Mouse (Mus musculus): ENCODE data around the gene Nufip2.
A peak's percentile ranks its signal among the peaks of the same experiment; 100 is the strongest.
"Not testable (repeated sequence)": the region's sequence is repeated elsewhere in the genome, so short reads cannot be mapped to it uniquely, and the experiment has no call there.

The Nufip2 gene

DNA sequence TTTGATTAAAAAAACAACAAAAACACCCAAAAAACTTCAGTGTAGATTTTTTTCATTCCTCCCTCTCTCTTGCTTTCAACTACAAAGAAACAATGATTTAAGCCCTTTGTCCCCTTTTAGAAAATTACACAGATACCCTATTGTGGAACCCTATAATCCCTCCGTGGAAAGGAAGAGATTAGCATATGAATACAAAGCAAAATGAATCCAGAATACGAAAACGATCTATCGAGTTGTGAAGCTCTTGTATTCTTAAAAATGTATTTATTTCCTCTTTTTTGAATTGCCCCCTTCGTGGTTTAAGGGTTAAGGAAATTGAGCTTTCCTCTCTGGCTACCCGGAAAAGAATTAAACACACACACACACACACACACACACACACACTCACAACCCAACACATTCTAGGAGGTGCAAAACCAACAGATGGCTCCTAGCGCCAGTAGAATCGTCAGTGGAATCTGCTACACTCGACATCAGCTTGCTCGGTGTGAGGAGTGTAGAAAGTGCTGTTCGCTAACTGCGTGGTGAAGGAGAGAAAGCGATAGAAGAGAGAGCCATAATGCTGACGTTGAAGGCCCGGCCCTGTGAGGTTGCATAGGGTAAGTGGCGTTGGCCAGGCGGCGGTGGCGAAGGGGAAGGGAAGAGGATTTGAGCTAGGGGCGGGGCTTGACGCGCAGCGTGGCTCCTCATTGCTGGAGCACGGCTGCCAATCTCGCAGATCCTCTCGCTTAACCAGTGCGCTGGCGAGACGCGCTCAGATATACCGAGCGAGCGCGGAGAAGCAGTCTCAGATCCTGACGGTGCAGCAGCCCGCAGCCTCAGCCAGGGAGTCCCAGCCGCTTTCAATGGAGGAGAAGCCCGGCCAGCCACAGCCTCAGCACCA, at the start of gene Nufip2:
TSS of gene Nufip2 (plus strand) at position 773 of the 883 bp plus-strand sequence.
- DNase-seq = peak; percentile 99

DNA sequence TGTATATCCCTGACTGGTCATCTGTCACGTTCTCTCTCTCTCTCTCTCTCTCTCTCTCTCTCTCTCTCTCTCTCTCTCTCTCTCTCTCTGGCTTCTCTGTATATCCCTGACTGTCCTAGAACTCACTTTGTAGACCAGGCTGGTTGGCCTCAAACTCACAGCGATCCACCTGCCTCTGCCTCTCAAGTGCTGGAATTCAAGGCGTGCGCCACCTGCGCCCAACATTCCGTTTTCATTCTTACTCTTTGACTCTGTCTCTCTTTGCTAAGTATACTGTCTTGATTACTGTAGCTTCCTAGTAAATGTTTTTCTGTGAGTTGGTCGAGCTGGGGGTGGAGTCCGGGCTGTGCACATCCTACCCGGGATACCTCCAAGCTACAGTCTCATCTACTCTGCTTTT, 44.6 kb upstream of the Nufip2 start:
- no peak for DNase-seq

DNA sequence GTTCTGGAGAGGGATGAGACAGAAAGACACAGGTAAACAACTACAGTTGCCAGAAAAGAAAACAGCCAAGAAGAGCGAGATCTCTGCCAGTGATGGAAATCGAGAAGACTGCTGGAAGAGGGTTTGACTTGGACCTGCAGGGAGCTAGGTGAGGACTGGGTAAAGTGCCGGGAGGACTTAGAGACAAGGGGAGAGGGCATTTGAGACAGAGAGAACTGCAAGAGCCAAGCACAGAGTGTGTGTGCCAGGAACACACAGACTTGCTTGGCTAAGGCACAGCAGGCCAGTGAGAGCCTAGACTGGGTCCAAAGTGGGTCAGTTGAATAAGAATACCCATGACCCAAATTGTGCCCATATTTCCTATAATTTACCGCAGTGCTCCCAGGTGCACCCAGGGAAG, 40.5 kb upstream of the Nufip2 start:
- DNase-seq = no peak

DNA sequence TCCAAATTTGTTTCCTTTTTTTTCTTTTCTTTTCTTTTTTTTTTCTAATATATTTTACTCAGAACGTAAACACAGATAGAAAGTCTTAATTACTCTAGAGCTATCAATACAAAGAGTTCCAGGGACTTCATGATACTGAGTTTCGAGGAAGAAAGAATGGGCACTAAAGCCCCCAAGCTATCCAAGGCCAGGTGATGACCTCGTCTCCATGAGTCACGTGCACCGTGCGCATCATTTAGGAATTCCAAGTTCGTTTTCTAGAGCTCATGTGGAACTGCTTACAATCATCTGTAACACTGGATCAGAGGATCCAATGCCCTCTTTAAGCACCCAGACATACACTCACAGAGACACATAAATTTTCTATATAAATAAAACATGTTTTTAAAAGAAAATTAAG, 37.1 kb upstream of the Nufip2 start:
- no peak for DNase-seq

DNA sequence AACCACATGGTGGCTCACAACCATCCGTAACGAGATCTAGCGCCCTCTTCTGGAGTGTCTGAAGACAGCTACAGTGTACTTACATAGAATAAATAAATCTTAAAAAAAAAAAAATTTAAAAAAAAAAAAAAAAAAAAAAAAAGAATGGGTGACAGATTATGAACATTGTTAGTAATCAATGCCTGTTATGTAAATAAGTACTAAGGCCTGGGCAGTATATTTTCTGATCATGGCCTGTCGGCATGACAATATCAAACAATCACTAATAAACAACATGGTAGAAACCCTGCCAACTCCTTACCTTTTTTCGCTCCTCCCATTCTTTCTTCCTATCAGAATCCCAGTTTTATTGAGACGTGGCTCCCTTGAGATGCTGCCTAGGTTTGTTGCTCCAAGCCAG, 33.5 kb upstream of the Nufip2 start:
- no peak for DNase-seq

DNA sequence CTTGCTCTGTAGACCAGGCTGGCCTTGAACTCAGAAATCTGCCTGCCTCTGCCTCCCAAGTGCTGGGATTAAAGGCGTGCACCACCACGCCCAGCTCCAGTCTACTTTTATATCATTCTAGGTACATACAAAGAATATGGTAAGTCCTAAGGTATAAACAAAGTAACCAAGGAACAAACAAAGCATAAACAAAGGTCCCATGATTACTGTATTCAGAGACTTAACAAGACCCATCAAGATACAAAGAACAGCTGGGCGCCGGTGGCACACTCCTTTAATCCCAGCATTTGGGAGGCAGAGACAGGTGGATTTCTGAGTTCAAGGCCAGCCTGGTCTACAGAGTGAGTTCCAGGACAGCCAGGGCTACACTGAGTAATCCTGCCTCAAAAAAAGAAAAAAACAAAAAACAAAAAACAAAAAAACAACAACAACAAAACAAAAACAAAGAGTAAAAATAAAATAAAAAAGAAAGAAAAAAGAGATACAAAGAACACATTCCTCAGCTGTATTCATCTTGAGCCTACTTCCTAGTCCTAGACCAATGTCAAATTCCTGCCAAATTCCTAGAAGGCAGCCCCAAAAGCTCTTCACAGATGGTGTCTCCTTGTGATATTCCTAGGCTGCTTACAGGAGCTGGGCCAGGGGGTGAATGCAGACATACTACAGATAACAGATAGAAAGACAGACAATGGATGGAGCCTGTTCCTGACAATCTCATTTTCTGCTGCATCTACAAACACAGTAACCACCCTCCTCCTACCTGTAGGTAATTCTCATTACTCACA, 32.4 kb upstream of the Nufip2 start:
- not testable (repeated sequence) for DNase-seq

DNA sequence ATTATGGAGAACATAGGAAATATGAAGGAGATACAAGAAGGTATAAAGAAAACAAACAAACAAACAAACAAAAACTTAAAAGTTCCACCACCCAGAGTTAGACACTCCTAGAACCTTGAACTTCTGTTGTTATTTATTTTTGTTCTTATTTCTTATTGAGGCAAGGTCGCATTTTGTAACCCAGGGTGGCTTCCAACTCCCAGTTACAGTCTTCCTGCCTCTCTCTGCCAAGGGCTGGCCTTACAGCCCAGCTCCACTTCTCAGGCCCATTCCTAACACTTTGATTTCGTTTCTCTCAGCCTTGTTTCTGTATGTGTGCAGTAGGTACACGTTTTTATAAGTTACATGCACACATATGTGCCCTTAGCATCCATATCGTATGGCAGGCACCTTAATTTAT, 26.0 kb upstream of the Nufip2 start:
- DNase-seq = no peak

DNA sequence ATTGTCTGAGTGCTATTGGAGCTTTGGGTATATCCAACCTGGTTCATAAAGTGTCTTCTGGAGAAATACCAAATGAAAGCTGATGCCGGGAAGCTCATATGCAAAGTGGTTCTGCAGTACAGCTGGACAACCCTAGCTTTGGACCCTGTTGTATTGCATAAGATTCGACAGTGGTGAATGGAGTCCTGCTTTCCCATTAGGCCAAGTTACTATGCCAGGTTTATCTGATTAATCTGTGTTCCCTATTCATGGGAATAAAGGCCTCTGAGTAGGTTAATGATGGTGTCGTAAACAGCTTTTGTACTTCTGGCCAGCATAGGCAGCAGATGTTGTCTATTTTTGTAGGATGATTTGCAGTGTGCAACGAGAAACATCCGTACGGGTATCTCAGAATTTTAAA, 22.3 kb upstream of the Nufip2 start:
- no peak for DNase-seq

DNA sequence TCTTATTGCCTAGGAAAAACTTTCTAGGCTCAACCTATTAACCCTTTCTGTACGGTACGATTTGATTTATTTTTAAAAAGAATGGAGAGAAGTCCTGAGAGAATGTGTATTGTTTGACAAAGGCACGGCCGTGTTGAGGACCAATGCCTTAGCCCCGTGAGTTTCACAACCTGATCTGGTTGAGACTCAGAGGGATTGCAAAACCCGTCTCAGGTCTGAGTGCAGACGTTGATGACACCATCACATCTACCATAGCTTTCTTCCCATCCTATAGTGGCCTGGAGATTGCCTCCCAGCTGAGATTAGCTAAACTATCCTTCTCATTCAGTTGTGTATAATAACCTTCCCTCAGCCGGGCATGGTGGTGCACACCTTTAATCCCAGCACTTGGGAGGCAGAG, 21.9 kb upstream of the Nufip2 start:
- DNase-seq = no peak

DNA sequence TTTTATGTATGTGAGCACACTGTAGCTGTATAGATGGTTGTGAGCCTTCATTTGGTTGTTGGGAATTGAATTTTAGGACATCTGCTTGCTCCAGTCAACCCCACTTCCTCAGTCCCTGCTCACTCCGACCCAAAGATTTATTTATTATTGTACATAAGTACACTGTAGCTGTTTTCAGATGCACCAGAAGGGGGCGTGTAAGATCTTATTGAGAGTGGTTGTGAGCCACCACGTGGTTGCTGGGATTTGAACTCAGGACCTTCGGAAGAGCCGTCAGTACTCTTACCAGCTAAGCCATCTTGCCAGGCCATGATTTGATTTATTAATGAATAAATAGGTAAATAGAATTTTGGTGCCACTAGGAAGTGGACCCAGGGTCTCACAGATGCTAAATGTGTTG, 20.6 kb upstream of the Nufip2 start:
- not testable (repeated sequence) for DNase-seq

DNA sequence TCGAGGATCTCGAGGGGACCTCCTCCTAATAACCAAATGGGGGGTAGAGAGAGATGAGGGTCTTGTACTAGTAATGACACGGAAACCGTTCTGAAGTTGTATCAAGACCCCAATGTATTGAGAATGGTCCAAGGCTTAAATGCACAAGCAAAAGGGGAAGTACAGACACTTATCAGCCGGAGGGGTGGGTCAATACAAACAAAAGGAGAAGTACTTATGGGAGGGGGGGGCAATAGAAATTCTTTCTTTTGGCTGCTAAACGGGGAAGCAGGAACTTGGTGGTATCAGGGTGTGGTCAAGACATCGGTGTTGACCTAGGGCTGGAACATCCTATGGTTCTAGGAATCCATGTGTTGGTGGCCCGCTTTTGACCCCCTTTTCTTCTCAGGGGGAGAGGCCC, 19.2 kb upstream of the Nufip2 start:
- not testable (repeated sequence) for DNase-seq

DNA sequence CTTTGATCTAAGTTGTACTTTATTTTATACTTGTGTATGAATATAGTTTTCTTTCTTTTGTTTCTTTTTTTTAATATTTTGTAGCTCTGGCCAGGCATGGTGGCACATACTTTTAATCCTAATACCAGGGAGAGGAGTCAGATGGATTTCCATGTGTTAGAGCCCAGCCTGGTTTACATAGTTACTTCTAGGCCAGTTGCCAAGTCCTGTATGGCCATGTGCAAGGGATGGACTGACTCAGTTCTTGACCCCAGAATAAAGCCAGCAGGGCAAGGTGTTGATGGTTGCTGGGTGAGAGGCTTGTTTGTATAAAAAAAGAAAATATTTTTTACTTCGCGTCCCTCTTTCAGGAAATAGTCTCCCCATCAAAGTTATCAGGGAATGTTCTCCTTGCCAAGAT, 13.2 kb upstream of the Nufip2 start:
- no peak for DNase-seq

DNA sequence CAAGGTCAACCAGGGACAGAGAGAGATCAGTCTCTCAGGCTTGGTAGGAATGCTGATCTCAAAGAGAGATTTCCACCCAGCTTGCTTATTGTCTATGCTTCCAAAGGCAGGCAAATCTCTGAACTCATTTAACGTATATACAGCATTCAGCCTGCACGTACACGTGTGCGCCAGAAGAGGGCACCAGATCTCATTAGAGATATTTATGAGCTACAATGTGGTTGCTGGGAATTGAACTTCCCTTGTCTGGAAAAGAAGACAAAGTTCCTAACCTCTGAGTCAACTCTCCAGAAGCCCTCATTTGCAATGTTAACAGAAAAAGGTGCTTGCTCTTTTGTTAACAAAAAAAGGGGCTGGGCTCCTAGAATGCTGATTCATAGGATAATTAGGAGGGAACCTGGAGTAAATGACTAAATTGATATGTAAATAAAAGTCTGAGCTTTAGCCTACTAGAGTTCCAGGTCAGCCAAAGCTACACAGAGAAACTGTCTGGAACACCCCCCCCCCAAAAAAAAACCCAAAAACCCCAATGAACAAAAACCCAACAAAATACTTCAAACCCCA, 12.4 kb upstream of the Nufip2 start:
- peak; percentile 12 for DNase-seq

DNA sequence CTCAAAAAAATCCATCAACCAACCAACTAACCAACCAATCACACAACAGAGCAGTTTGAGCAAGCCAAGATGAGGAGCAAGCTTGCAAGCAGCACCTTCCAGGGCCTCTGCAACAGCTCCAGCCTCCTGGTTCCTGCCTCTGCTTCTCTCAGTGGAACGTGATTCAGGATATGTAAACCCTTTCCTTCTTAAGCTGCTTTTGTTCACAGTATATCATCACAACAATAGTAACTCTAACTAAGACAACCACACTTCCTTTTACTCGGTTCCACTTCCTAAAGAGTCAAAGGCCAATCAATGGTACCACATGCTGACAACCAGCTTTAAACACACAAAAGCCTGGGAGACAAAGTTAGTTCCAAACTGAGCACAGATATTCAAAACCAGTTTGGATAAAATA, 5.9 kb upstream of the Nufip2 start:
- no peak for DNase-seq

DNA sequence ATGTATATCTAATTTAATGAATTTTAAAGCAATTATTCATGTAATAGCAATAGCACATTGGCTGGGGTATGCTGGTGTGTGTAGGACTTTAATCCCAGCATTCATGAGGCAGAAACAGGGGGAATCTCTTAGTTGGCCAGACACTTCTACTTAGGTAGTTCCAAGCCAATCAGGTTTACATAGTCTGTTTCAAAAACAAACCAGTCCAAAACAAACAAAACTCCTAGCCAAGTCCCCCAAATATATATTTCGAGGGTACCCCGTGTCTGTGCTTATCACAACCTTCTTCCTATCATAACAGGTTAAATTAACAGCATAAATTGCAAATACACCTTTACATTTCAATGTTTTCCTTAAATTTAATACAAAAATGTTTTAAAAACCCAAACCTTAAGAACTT, 1.1 kb upstream of the Nufip2 start:
- no peak for DNase-seq

DNA sequence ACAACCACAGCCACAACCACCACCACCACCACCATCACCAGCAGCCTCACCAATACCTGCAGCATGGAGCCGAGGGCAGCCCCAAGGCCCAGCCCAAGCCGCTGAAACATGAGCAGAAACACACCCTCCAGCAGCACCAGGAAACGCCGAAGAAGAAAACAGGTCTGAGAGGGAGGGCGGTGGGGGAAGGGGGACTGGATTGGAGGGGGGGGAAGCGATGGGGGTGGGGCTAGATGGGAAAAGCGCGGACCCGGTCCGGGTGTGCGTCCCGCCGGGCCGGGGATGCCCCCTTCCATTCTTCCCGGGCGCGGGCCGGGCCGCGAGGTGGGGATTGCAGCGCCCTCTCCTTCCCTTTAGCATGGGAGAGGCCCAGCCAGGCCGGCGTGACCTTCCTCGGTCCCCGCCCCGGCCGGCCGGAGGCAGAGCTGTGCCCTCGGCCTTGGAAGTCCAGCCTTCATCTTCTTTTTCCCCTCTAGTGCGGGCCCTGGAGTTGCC, 438 bp downstream of the Nufip2 start:
- peak; percentile 67 for DNase-seq

DNA sequence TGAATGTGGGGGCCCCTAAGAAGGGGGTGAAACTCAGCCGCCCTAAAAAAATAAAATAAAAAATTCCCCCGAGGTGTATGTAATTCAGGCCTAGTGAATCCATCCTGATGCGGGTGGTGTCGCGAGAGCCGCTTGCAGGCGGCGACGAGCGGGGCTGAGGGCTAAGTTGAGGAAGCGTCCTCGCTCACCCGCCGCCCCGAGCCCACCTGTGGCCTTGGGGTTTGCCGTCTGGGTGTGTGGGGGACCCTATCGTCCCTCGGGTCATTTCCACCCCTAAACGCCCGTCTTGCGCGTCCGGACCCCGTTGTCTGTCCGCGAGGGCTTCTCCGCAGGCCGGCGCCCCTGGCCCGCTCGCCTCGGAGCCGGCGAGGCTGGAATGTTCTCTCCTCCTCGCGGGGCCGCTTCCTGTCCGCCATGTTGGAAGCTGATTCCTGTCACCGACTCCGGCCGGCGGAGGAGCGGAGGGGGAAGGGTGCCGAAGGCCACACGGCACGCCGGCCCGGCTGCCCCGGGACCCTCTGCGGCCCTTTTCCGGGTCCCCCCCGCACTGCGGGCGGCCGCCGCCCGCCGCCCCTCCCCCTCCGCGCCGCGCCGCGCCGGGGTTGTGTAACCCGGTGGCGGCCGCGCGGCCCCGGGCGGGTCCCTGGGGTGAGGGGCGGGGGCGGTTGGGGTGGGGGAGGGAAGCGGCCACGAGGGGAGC, 1.0 kb downstream of the Nufip2 start:
- peak; percentile 75 for DNase-seq

DNA sequence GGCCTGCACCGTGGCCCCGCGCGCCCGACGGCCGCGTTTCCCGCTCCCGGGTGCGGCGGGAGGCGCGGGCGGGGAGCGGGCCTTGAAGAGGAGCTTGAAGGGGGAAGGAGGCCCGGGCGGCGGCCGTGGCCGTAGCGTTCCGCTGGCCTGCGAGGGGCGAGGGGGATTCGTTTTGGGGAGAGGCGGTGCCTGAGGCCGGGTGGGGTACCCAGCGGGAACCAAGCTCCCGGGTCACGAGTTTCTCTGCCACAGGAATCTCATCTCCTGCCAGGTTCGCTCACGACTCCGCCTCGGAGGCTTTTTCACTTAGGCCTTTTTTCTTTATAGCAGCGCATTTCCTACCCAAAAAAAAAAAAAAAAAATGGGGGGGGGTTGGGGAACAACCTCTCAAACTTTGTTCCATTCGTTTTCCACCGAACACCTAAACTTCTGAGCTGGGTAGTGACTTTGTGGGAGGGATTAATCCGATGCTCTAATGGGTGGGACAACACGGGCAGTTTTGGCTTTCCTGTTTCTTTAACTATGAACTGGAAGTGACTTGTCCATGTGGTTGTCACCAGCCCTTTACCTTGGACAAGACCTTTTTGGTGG, 1.7 kb downstream of the Nufip2 start:
- DNase-seq = peak; percentile 27

DNA sequence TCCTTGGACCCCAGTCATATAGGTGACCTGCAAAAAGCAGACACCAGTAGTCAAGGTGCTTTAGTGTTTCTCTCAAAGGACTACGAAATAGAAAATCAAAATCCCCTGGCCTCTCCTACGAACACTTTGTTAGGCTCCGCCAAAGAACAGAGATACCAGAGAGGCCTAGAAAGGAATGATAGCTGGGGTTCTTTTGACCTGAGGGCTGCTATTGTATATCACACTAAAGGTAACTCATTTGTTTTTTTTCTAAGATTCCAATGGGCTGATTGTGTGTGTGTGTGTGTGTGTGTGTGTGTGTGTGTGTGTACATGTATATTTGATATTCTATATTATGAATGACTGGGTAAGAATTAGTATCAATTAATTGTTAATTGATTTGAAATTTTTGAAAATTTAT, 7.1 kb downstream of the Nufip2 start:
- DNase-seq = no peak

DNA sequence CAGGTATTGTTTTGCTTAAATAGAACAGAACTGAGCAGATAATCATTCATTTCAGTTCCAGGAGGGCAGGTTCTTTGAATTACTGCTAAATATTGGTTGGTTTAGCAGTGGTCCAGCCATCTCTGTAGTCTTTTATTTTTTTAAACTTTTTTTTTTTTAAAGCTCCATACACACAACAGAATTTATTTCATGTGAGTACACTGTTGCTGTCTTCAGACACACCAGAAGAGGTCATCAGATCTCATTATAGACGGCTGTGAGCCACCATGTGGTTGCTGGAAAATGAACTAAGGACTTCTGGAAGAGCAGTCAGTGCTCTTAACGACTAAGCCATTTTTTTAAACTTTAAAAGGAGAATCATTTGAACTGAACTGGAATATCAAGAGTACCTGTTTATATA, 11.3 kb downstream of the Nufip2 start:
- no peak for DNase-seq

DNA sequence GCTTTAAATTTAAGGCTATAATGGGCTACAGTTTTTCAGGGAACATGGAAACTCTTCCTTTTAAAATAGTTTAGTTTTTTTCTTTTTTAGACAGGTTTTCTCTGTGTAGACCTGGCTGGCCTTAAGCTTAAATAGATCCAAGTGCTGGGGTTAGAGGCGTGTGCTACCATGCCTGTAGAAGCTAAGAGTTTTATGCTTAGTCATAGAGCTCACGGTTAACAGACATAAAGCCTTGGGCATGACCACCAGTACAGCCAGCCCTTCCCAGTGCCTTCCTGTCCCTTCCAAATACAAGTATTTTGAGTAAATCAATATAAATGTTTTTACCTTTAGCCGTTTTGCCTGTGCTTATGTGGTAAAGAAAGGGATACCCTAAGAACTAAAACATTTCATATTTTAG, 20.0 kb downstream of the Nufip2 start:
- DNase-seq = no peak

DNA sequence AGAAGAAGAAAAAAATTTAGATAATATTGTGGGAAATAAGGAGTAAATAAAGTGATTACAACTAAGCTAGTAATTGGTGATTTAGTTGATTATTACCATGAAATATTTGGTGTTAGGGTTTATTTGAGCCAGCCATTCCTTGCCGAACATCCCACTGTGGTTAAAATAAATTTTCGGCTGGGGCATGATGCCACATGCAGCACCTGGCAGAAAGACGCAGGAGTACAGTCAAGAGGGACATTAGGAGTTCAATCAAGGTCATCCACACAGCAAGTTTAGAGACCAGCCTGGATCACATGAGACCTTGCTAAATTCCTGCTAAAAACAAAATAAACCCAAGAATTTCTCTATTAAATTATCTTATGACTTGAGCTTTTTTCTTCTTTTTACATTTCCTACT, 23.1 kb downstream of the Nufip2 start:
- no peak for DNase-seq

DNA sequence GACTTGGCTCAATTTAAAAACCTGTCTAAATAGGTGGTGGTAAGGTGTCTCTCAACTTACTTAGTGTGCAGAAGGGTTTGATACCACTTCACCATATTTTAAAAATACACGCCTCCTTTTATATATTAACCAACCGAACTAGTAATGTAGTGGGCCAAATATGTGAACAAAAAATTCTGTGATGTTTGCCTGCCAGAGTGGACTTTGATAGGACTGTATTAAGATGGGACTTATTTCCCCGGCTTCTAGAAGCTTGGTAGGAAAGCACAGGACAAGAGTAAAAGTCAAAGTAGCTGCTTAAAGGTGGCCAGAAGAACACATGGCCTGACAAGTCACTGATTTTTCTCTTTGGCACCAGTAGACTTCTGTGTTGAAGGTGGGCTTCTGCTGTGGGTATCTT, 27.8 kb downstream of the Nufip2 start:
- no peak for DNase-seq

All from liver (tissue).